Mouse (Mus musculus): ENCODE results near the gene Zfand5. TPM values are rescaled to one million over a fixed set of nuclear protein-coding genes. Genes with fewer than 3 reads are reported as not detected.
"Not testable (repeated sequence)": the region's sequence is repeated elsewhere in the genome, so short reads cannot be mapped to it uniquely, and the experiment has no call there.

The Zfand5 gene
- polyA plus RNA-seq (2015; fragmentation: Nextera tagmentation; extraction: Ambion mirVana), result 149 and 174 TPM in 2 replicates

- Histone ChIP-seq H3K27ac (replicated peaks) (peak within 1 kb of the TSS; percentile 99), H3K9ac (replicated peaks) (peak within 1 kb of the TSS; percentile 100), H3K4me1 (peaks cover 22% of the 10 kb centered on the region), H3K4me2 (peak within 1 kb of the TSS; percentile 71), H3K9me3 (replicated peaks) (no peaks in the 10 kb centered on the region), H3K4me3 (replicated peaks) (peak within 1 kb of the TSS; percentile 97), H3K36me3 (peaks cover 3% of the 10 kb centered on the region; the same call in 1 of the 2 replicates), H3K27me3 (replicated peaks) (no peaks in the 10 kb centered on the region)
- ATAC-seq (ENCODE audit: low FRiP score), result peak; percentile 96
- under 1% methylated on average over 106 of the region's 118 CpGs for WGBS
Observed at GRCm38 (mm10) chr19:21271741-21272654, at the start of gene Zfand5. Gene Zfand5, plus strand, starts transcription at chr19:21272278.

GRCm38 (mm10) chr19:21227131-21227530 lies 44.9 kb upstream of the Zfand5 start:
- Histone ChIP-seq H3K27me3 (replicated peaks) (no peaks in the 10 kb centered on the region), H3K4me1 (no peaks in the 10 kb centered on the region), H3K4me2 (no peak overlapping the region), H3K9ac (replicated peaks) (no peak overlapping the region), H3K36me3 (no peaks in the 10 kb centered on the region), H3K27ac (replicated peaks) (no peak overlapping the region), H3K4me3 (replicated peaks) (no peak overlapping the region), H3K9me3 (replicated peaks) (no peaks in the 10 kb centered on the region)
- WGBS, result 73% methylated on average over 4 of the region's 4 CpGs
- ATAC-seq (ENCODE audit: low FRiP score), result no peak

DNA sequence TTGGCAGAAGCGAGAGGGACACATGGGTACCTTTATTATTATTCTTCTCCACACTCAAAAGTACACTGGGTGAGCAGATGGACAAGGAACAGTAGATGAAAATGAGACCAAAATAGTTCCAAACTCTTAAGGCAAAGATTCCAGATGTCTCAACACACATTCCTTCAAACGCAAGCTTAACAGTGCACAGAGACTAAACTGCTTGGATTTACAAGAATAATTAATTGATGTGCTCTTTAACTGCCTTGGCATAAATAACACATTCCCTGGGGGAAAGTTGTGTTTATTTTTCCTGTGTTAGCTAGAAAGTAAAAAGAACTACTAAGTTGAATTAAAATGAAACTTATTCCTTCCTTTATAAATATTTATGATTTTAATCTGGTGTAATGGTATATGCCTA lies 44.3 kb upstream of the Zfand5 start:
- Histone ChIP-seq H3K4me2 (no peak overlapping the region), H3K4me3 (replicated peaks) (no peak overlapping the region), H3K27ac (replicated peaks) (no peak overlapping the region), H3K4me1 (no peaks in the 10 kb centered on the region), H3K9me3 (replicated peaks) (no peaks in the 10 kb centered on the region), H3K27me3 (replicated peaks) (no peaks in the 10 kb centered on the region), H3K9ac (replicated peaks) (no peak overlapping the region), H3K36me3 (no peaks in the 10 kb centered on the region)
- WGBS, result 32% methylated on average over 2 of the region's 2 CpGs
- ATAC-seq (ENCODE audit: low FRiP score), result no peak

DNA sequence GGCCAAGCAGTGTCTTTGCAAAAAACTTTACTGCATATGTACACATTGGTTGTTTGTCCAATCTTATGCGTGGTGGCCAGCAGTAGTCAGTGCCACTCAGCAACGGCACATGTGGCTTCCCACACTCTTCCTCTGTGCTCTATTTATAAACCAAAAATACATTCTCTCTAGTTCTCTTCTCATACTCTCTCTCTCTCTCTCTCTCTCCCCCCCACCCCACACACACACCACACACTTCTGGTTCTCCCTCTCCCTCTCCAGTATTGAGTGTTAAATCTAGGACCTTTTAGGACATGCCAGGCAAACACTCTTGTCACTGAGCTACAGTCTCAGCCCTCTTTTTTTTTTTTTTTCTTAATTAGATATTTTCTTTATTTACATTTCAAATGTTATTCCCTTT lies 23.3 kb upstream of the Zfand5 start:
- H3K27me3 ChIP-seq (replicated peaks); H3K27ac ChIP-seq (replicated peaks); H3K4me3 ChIP-seq (replicated peaks); H3K36me3 ChIP-seq; H3K9me3 ChIP-seq (replicated peaks); H3K4me1 ChIP-seq; H3K4me2 ChIP-seq; ATAC-seq (ENCODE audit: low FRiP score); H3K9ac ChIP-seq (replicated peaks): not testable (repeated sequence)
- WGBS, result 94% methylated on average over 2 of the region's 2 CpGs

DNA sequence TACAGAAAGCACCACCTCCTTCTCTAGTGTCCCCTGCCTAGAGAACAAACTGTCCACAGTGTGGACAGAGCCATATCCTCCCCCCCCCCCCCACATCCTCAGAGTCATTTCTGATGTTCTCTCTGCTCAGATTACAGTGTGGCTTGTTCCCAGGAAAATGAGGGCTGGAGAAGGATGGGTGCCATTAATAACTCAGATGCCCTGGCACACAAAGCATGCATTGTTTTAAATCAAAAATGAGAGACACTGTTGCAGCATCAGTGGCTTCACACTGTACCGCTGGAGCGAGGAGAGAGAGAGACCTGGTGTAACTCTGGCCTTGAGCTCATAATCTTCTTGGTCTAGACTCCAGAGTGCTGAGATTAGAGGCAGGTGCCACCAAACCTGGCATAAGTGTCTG lies 18.2 kb upstream of the Zfand5 start:
- Histone ChIP-seq H3K36me3 (no peaks in the 10 kb centered on the region), H3K4me1 (no peaks in the 10 kb centered on the region), H3K27me3 (replicated peaks) (no peaks in the 10 kb centered on the region), H3K4me3 (replicated peaks) (no peak overlapping the region), H3K4me2 (no peak overlapping the region), H3K9ac (replicated peaks) (no peak overlapping the region), H3K9me3 (replicated peaks) (no peaks in the 10 kb centered on the region), H3K27ac (replicated peaks) (no peak overlapping the region)
- 73% methylated on average over 2 of the region's 2 CpGs for WGBS
- no peak for ATAC-seq (ENCODE audit: low FRiP score)

GRCm38 (mm10) chr19:21255920-21256319 lies 16.2 kb upstream of the Zfand5 start:
- Histone ChIP-seq H3K9me3 (replicated peaks) (no peaks in the 10 kb centered on the region), H3K9ac (replicated peaks) (no peak overlapping the region), H3K4me2 (no peak overlapping the region), H3K27ac (replicated peaks) (no peak overlapping the region), H3K4me3 (replicated peaks) (no peak overlapping the region), H3K27me3 (replicated peaks) (no peaks in the 10 kb centered on the region), H3K36me3 (no peaks in the 10 kb centered on the region), H3K4me1 (no peaks in the 10 kb centered on the region)
- WGBS, result 68% methylated on average over 3 of the region's 3 CpGs
- 0 out of 2 replicates have a peak, but pooled peaks have one; percentile 55 for ATAC-seq (ENCODE audit: low FRiP score)

DNA sequence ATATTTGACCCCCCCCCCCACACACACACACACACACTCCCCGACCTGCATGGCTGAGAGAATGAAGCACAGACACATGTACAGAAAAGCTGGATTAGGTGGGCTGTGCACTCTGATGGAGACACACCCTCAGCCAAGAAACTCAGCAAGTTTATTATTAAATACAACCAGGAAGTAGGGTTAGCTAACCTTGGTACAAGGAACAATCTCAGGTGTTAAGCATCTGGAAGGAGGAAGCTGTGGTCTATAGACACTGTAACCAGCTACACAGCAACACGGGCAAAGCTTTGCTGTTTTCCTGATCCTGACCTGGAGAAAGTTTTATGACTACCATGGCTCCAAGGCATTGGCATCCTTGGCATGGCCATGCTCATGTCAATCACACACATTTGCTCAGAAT lies 12.6 kb upstream of the Zfand5 start:
- Histone ChIP-seq H3K4me3 (replicated peaks) (no peak overlapping the region), H3K9me3 (replicated peaks) (no peaks in the 10 kb centered on the region), H3K9ac (replicated peaks) (no peak overlapping the region), H3K27ac (replicated peaks) (no peak overlapping the region), H3K4me2 (no peak overlapping the region), H3K27me3 (replicated peaks) (no peaks in the 10 kb centered on the region), H3K36me3 (no peaks in the 10 kb centered on the region), H3K4me1 (no peaks in the 10 kb centered on the region)
- ATAC-seq (ENCODE audit: low FRiP score), result no peak
- WGBS, result 82% methylated on average over 2 of the region's 2 CpGs

GRCm38 (mm10) chr19:21260280-21260679 lies 11.8 kb upstream of the Zfand5 start:
- H3K27ac ChIP-seq (replicated peaks), result no peak overlapping the region
- ATAC-seq (ENCODE audit: low FRiP score), result no peak

DNA sequence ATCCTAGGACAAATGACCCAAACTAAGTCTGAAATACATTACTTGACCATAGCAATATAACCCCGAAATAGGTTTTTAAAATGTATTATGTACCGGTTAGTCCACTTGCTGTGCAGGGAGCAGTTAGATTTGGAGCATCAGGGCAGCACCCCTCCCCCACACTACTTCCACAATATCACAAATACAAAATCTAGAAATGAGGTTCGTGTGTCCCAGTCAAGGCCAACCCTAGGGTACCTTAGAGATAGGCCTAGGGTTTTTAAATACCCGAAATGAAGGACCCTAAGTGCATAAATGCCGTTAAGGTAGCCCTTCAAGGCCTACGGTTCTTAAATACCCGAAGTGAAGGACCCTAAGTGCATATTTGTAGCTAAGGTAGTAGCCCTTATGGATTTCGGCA lies 892 bp upstream of the Zfand5 start:
- ATAC-seq (ENCODE audit: low FRiP score), result no peak
- Histone ChIP-seq H3K9ac (replicated peaks) (peak overlapping the region; percentile 100), H3K4me3 (replicated peaks) (peak overlapping the region; percentile 97), H3K27ac (replicated peaks) (peak overlapping the region; percentile 99), H3K9me3 (replicated peaks) (no peaks in the 10 kb centered on the region), H3K27me3 (replicated peaks) (no peaks in the 10 kb centered on the region), H3K36me3 (no peaks in the 10 kb centered on the region), H3K4me1 (peaks cover 15% of the 10 kb centered on the region), H3K4me2 (peak overlapping the region; percentile 68)
- WGBS, result 19% methylated on average over 8 of the region's 8 CpGs

More at GRCm38 (mm10) chr19:21260280-21260679, 11.8 kb upstream of the Zfand5 start:
- Histone ChIP-seq H3K4me2 (no peak overlapping the region), H3K4me1 (no peaks in the 10 kb centered on the region), H3K4me3 (replicated peaks) (no peak overlapping the region), H3K36me3 (no peaks in the 10 kb centered on the region), H3K27me3 (replicated peaks) (no peaks in the 10 kb centered on the region), H3K9ac (replicated peaks) (no peak overlapping the region), H3K9me3 (replicated peaks) (no peaks in the 10 kb centered on the region)

DNA sequence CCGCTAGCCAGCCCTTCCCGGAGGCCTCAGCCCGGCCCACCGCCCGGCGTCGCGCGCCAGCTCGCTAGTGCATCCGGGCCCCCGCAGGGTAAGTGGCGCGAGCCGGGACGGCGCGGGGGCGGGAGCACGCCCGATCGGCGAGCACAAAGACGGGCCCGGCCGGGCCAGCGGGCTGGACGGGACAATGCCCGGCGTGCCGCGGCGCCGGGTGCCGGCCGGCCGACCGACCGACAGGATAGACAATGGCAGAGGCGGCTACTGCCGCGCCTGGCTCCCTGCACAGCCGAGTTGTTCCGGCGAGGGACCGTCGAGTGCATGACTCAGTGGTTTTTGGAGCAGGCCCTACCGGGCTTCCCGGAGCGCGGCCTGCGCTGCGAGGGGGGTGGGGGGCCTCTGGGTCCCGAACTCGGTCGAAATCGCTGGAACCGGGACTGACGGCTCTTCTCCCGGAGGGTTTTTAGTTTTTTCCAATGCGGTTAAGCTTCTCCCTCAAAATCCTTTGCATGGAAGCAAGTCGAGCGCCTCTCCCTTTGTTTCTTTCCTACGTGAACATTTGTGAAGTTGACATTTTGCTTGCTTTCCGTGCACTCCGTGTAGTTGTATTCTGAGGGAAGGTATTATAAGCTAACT lies 692 bp downstream of the Zfand5 start:
- ATAC-seq (ENCODE audit: low FRiP score), result peak; percentile 68
- Histone ChIP-seq H3K4me2 (peak overlapping the region; percentile 71), H3K9me3 (replicated peaks) (no peaks in the 10 kb centered on the region), H3K27me3 (replicated peaks) (no peaks in the 10 kb centered on the region), H3K9ac (replicated peaks) (peak overlapping the region; percentile 100), H3K4me1 (peaks cover 27% of the 10 kb centered on the region), H3K36me3 (peaks cover 8% of the 10 kb centered on the region), H3K27ac (replicated peaks) (peak overlapping the region; percentile 99), H3K4me3 (replicated peaks) (peak overlapping the region; percentile 97)
- WGBS, result under 1% methylated on average over 64 of the region's 66 CpGs

DNA sequence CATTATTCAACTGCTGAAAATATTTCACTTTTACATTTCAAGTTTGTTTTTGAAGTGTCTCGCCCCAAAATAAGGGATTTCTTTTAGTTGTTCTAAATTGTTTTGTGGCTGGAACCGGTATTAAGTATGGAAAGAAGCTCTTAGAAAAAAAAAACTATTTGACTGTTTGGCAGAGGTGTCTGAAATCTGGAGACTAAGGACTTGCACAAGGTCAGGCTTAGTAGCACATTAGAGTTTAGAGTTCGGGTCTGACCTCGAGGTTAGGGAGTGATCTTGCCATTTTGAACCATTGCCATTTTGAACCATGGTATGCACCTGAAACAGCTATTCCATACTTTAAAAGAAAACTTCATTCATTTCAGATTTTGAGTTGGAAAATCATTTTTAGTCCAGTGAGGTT lies 1.4 kb downstream of the Zfand5 start:
- peak overlapping the region; percentile 40 for H3K9ac ChIP-seq (replicated peaks)
- WGBS, result under 1% methylated on average over 4 of the region's 4 CpGs
- H3K27ac ChIP-seq (replicated peaks), result no peak overlapping the region
- peaks cover 27% of the 10 kb centered on the region for H3K4me1 ChIP-seq
- ATAC-seq (ENCODE audit: low FRiP score), result no peak
- peak overlapping the region; percentile 97 for H3K4me3 ChIP-seq (replicated peaks)
- no peaks in the 10 kb centered on the region for H3K27me3 ChIP-seq (replicated peaks)
- H3K4me2 ChIP-seq, result peak overlapping the region; percentile 71
- H3K9me3 ChIP-seq (replicated peaks), result no peaks in the 10 kb centered on the region
- peaks cover 12% of the 10 kb centered on the region for H3K36me3 ChIP-seq

DNA sequence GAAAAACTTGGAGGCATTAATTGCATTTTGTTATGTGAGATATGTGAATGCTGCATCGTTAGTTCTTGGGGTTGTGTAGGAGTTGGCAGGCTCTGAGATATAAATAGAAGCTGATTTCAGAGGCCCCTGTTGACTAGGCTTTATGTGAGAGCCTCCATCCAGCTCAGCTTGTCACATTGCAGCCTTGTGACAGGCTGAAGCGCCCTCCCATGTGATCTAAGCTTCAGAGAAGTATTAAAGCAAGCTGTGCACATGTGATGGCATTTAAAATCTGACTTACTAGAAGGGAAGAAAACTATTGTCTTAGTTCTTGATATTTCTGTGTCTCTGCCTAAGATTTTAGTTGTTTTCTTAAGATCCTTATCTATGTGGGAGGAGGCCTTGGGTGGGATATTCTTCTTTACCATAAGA lies 2.1 kb downstream of the Zfand5 start:
- peak overlapping the region; percentile 40 for H3K9ac ChIP-seq (replicated peaks)
- peak overlapping the region; percentile 71 for H3K4me2 ChIP-seq
- peaks cover 27% of the 10 kb centered on the region for H3K4me1 ChIP-seq
- peak overlapping the region; percentile 97 for H3K4me3 ChIP-seq (replicated peaks)
- no peak for ATAC-seq (ENCODE audit: low FRiP score)
- WGBS, result 4% methylated on average over 2 of the region's 2 CpGs
- no peaks in the 10 kb centered on the region for H3K9me3 ChIP-seq (replicated peaks)
- H3K36me3 ChIP-seq, result peaks cover 12% of the 10 kb centered on the region
- H3K27me3 ChIP-seq (replicated peaks), result no peaks in the 10 kb centered on the region
- H3K27ac ChIP-seq (replicated peaks), result peak overlapping the region; percentile 54

All from neural tube, embryonic 15.5 days (tissue).